Mouse (Mus musculus): ENCODE measurements around the gene Lpp.

- no peak for TF ChIP-seq CTCF (IDR thresholded peaks at IDR 0.05)
- TF ChIP-seq POLR2A (IDR thresholded peaks at IDR 0.05; ENCODE audit: insufficient read depth, low read depth, low read length): no peak
Measured at GRCm38 (mm10) chr16:24507927-24508540, 114.7 kb downstream of the Lpp start.
